Mouse (Mus musculus): ENCODE measurements at regions not wholly inside any gene's neighbourhood (a gene's known extent, or its start where the extent isn't known, plus 50 kb on each side); places are given as distances from the start of the nearest gene placed in this dataset.

DNA sequence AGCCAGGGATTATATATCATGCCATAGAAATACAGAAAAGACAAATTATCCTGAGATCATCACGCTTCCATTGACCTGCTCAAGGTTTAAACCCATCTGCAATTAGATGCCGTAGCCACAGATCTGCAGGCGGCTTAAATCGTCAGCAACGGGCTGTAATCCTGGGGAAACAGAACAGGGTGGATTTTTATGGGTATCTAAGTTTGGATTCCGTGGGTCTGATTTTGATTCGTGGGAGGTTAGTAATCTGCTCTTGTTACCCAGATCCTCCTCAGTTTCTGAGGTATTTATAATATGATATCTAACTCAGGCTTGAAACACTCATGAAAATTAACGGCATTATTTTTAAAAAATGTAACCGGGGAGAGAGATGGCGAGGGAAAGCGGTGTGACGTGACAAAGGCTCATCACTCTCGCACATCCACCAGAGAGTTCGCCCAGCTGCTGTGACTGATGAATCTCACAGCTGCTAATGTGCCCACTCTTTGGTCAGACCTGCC, 309.3 kb upstream of the Noct start:
- TF ChIP-seq EP300 (IDR thresholded peaks at IDR 0.05; ENCODE audit: low read depth), result no peak
- TF ChIP-seq CTCF (IDR thresholded peaks at IDR 0.05; ENCODE audit: low read depth), result no peak

Data from liver, embryonic 14.5 days (tissue).